Mouse (Mus musculus): Measurements from ENCODE around the gene 1110065P20Rik.

The 1110065P20Rik gene

DNA sequence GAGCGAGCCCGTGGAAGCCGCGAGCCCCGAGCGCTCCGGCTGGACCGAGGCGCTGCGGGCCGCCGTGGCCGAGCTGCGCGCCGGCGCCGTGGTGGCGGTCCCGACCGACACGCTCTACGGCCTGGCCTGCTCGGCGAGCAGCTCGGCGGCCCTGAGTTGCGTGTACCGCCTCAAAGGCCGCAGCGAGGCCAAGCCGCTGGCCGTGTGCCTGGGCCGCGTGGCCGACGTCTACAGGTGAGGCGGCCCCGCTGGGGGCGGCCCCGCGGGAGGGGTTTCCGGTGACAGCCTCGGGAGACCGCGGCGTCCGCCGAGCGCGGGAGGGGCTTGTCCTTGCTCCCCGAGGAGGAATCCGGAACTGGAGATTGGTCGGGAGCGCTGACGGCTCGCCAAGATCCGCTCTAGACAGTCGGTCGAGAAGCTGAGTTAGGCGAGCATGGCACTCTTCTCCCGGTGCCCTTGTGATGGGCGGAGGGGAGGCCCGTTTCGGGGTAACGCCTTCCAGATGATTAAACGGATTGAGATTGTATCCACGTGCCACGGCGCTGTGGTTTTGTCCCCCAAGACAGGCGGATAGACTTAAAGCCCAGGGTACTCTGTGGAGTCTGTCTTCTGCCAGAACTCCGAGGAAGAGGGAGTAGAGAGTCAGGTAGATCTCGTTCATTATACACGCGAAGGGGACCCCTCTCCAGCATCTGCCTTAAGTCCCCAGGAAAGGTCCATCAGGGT lies at the start of gene 1110065P20Rik:
Gene 1110065P20Rik (minus strand): TSS at position 264 of the 726 bp plus-strand sequence.
- peak; percentile 62 to 69 for DNase-seq

- DNase-seq = no peak
These were observed 48.9 kb upstream of the 1110065P20Rik start for GRCm38 (mm10) chr4:124899906-124900305.

DNA sequence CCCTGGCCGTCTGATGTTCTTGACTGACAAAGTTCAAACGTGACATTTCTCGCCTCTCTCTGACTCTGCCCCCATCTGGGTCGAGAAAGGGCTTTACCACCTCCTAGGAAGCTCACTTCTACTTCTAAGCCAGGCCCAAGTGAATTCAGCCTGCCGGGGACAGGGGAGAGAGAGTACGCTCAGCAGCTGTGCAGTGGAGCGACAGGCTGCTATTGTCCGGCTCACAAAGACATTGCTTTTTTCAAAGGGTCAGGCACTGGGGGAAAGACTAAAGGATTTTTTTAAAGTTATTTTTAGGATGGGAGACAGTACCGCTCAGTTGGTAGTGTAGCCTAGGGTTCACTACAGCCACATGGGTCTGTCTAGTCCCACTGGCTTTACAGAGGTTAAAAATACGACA lies 47.4 kb upstream of the 1110065P20Rik start:
- no peak for DNase-seq

DNA sequence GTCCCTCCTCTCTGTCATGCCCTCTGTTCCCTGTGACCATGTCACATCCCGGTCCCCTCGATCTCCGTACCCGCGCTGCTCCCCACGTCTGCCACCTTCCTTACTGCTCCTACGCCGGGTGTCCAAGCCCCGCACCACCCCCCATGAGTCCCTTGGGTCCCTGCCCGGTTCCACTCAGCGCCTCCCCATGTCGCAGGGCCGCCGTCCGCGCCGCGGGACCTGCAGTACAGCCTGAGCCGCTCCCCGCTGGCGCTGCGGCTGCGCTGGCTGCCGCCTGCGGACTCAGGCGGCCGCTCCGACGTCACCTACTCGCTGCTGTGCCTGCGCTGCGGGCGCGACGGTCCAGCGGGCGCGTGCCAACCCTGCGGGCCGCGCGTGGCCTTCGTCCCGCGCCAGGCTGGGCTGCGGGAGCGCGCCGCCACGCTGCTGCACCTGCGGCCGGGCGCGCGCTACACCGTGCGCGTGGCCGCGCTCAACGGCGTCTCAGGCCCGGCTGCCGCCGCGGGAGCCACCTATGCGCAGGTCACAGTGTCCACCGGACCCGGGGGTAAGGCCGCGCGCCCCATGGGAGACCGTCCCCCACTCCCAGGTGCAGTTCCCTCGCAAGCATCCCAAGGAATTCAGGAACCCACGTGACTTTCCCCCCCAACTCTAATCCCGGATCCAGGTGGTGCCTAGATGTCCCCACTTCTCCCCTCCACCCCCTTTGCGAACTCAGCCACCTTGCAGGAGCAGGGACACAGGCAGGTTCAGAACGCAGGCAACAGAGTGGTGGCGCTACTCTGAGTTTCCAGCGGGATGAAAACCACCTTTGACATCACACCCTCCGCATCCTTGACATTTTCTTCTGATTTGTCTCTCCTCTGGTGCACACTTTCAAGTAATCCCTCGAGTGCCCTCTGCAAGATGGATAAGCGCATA lies 43.8 kb upstream of the 1110065P20Rik start:
- no peak for DNase-seq

DNA sequence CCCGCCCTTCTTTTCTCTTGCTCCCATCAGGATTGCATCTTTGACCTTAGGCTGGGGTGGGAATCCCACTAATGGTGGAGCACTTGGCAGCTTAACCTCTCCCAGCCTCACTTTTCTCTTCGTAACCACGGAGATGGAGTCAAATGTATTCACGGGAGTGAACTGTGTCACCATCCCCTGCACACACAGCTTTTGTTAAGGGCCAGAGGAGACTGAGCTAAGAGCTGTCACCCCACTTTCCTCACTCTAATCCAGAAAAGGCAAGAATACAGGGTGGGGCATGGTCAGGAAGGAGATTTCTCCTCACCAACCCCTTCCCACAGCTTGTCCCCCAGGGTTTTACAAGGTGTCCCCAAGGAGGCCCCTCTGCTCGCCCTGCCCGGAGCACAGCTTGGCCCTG lies 42.8 kb upstream of the 1110065P20Rik start:
- no peak for DNase-seq

GRCm38 (mm10) chr4:124890831-124891230 lies 39.8 kb upstream of the 1110065P20Rik start:
- no peak for DNase-seq

GRCm38 (mm10) chr4:124889935-124890334 lies 38.9 kb upstream of the 1110065P20Rik start:
- DNase-seq = no peak

GRCm38 (mm10) chr4:124888702-124889101 lies 37.7 kb upstream of the 1110065P20Rik start:
- DNase-seq = no peak

- DNase-seq = no peak
These were observed 31.2 kb upstream of the 1110065P20Rik start for GRCm38 (mm10) chr4:124882151-124882729.

DNA sequence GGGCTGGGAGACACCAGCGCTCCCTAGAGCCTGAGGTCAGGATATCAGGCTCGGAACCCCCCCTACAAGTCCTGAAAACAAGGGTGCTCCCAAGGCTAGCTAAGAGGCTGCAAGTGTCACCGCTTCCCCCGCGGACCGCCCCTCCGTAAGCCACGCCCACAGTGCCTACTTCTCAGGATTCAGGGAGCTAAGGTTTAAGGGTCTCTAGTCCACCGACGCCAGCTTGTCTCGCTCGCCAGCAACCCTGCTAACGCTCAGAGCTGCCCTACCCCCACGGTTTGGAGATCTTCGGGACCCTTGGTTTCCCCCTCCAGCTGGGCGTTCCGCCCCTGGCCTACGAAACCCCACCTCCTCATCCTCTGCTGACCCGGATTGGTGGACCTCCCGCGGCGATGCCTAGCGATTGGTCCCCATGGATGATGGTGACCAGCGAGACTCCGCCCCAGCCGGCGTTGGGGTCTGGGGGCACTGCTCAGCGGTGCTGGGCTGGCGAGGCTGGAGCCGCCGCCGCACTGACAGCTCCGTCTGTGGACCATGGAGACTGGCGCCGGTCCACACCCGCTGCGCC lies 30.4 kb upstream of the 1110065P20Rik start:
- no peak for DNase-seq

DNA sequence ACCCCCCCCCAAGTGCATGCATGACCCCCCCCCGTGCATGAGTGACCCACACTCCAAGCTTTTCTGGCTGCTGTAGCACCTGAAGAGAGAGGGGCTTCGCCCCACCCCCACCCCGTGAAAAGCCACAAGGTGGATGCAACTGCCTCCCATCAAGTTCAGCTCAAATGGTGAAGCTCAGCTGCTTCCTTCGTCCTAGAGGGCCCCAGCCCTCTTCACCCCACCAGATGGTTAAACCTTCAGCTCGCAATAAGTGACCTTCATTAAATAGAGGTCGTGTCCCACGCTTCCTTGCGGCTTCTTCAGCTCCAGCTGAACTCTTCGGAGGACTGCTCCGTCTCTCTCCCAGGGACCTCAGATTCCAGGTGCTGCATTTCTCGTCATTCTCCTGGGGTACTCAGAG lies 29.6 kb upstream of the 1110065P20Rik start, which contains the start of gene Epha10:
Gene Epha10 (plus strand): TSS at position 301 of the 400 bp plus-strand sequence.
- DNase-seq = no peak

GRCm38 (mm10) chr4:124872719-124873118 lies 21.7 kb upstream of the 1110065P20Rik start:
- no peak for DNase-seq

DNA sequence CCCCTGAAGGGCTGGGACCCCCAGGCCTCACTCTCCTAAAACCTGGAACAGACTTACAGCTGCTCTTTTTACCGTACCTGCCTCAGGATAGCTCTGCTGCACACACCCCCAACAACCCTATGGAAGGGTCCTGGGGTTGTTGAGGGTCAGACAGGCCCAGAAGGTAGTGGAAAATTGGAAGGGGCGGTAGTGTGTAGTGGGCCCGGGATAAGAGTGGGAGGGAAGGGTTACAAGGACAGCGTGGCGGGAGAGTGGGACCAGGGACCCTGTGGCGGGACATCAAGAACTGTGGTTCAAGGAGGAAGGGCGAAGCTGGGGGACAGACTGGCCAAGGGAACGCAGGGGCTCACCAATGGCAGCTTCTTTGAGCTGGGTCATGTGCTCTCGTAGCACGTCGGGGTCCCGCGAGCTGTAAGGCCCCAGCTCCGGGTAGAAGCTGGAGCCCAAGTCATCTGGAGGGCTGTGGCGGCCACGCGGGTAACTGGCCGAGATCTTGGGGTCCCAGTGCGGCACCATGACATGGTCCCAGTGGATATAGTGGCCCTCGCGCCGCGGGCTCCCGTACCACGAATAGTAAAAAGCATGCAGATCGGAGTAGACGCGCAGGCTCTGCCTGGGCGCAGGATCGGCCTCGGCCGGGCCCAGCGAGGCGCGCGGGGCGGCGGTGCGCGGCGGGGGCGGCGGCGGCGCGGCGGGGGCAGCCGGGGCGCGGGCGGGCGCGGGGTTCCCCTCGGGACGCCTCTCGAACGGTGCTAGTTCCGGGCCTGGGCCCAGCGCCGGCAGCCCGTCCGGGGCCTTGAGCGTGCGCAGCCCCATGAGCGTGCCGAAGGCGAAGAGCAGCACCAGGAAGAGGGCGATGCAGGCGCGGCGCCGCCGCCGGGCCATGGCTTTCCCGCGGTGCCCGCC lies 10.5 kb upstream of the 1110065P20Rik start, which contains the start of gene Maneal:
Gene Maneal (minus strand): TSS at position 889 of the 906 bp plus-strand sequence.
- DNase-seq = no peak

DNA sequence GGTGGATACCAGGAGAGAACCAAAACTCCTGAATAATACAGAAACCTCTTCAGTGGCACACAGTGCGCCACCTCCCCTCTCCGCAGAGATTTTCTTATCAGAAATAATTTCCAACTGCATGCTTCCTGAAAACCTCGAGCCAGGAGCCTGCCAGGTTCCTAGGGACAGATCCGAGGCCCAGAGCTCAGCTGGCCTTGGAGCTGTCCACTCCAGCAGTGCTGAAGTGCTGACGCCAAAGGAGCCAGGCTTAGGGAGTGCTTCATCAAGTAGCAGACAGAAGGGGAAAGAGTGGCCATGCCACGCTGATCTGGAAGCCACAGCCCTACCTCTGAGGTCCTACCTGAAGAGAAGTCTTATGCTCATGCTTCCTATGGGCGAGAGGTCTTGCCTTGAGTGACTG lies 9.4 kb upstream of the 1110065P20Rik start:
- peak in 1 of 2 experiments; percentile 35 for DNase-seq

GRCm38 (mm10) chr4:124858370-124858769 lies 7.4 kb upstream of the 1110065P20Rik start:
- DNase-seq = no peak

GRCm38 (mm10) chr4:124856294-124856693 lies 5.3 kb upstream of the 1110065P20Rik start:
- DNase-seq = no peak

- DNase-seq = peak; percentile 86 to 93
These were observed 609 bp downstream of the 1110065P20Rik start, which contains the start of gene Yrdc for GRCm38 (mm10) chr4:124850261-124850913. Gene Yrdc (plus strand): TSS chr4:124850679.

GRCm38 (mm10) chr4:124849631-124850260 lies 1.2 kb downstream of the 1110065P20Rik start:
- DNase-seq = peak; percentile 10 to 14

DNA sequence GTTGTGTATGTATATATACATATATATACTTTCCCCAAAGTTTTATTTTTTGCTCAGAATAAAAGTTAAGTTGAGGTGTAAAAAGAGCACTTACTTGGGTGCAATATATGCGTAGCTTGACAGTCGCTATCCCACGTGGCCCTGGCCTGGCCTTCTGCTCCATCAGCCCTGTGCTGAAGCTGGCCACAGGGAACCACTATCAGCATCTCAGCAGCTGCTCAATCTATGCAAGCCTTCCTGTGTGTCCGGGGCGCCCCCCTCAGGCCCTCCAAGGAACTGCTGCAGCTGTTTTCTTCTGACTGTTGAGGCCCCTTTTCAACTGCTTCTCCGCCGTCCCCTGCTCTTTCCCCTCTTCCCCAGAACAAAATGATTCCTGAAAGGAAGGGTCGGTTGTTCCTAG lies 3.4 kb downstream of the 1110065P20Rik start:
- DNase-seq = peak; percentile 56 to 81

- DNase-seq = peak in 1 of 2 experiments; percentile 30
These were observed 7.5 kb downstream of the 1110065P20Rik start for GRCm38 (mm10) chr4:124843493-124843892.

Data from spleen, adult 18-20 months (tissue).